Mouse (Mus musculus): ENCODE results near the gene Adamts16. TPM values are rescaled to one million over a fixed set of nuclear protein-coding genes. Genes with fewer than 3 reads are reported as not detected.
"Not testable (repeated sequence)": the region's sequence is repeated elsewhere in the genome, so short reads cannot be mapped to it uniquely, and the experiment has no call there.

Gene Adamts16
- polyA plus RNA-seq, 1 experiment from 2014 or later = 0.11 TPM

- Histone ChIP-seq H3K4me3 (ENCODE audit: low read length) (no peak overlapping the region), H3K4me2 (ENCODE audit: low read depth, low read length) (no peak overlapping the region), H3K4me1 (ENCODE audit: control insufficient read depth, insufficient read depth, low read length) (peaks cover 8% of the 10 kb centered on the region), H3K9ac (ENCODE audit: low read length) (no peak overlapping the region), H3K36me3 (ENCODE audit: control insufficient read depth, insufficient read depth) (no peaks in the 10 kb centered on the region), H3K27me3 (ENCODE audit: control insufficient read depth, insufficient read depth, low read length) (no peaks in the 10 kb centered on the region), H3K9me3 (replicated peaks; ENCODE audit: control insufficient read depth, low read length) (no peaks in the 10 kb centered on the region), H3K27ac (ENCODE audit: low read length) (no peak overlapping the region)
- no peak for ATAC-seq (replicated peaks; ENCODE audit: extremely low read depth, insufficient read depth, low FRiP score)
Observed at GRCm38 (mm10) chr13:70874741-70875140, 33.1 kb upstream of the Adamts16 start.

- 65% methylated on average over 13 of the region's 13 CpGs for WGBS
- H3K4me3 ChIP-seq (ENCODE audit: low read length); H3K27ac ChIP-seq (ENCODE audit: low read length); H3K36me3 ChIP-seq (ENCODE audit: control insufficient read depth, insufficient read depth); ATAC-seq (replicated peaks; ENCODE audit: extremely low read depth, insufficient read depth, low FRiP score); H3K9me3 ChIP-seq (replicated peaks; ENCODE audit: control insufficient read depth, low read length); H3K4me1 ChIP-seq (ENCODE audit: control insufficient read depth, insufficient read depth, low read length); H3K27me3 ChIP-seq (ENCODE audit: control insufficient read depth, insufficient read depth, low read length); H3K4me2 ChIP-seq (ENCODE audit: low read depth, low read length); H3K9ac ChIP-seq (ENCODE audit: low read length): not testable (repeated sequence)
Observed at GRCm38 (mm10) chr13:70873851-70874250, 32.2 kb upstream of the Adamts16 start.

GRCm38 (mm10) chr13:70871049-70871448, 29.4 kb upstream of the Adamts16 start:
- WGBS = 71% methylated on average over 3 of the region's 3 CpGs

DNA sequence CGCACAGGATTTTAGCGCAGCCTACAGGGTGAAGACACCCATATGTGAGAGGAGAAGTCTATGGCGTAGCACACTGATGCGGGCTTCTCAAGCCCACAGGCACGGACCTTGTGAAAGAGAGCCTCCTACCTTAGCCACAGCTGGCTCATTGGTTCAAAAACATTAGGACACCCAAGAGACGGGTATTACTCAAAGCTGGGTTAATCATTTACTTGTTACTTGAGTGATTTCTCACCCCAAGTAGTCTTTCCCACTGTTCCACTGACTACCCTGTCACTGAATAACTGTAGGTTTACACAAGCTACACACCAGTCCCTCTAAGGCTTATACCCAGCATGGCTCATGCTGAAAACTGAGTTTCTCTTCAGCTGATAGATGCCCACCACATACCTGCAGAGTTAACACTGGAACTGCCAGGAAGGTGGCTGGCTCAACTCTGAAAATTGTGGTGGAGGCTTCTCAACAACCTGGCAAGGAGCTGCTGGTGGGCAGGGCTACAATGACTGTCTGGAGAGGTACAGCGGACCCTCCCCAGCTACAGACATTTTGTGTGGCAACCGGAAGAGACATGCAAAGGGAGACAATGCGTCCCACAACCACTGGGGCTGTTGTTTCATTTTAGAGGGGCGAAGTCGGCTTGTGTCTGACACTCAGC, 25.5 kb upstream of the Adamts16 start:
- Histone ChIP-seq H3K27ac (ENCODE audit: low read length) (no peak overlapping the region), H3K4me3 (ENCODE audit: low read length) (no peak overlapping the region), H3K4me1 (ENCODE audit: control insufficient read depth, insufficient read depth, low read length) (no peaks in the 10 kb centered on the region), H3K36me3 (ENCODE audit: control insufficient read depth, insufficient read depth) (no peaks in the 10 kb centered on the region), H3K9me3 (replicated peaks; ENCODE audit: control insufficient read depth, low read length) (no peaks in the 10 kb centered on the region), H3K9ac (ENCODE audit: low read length) (no peak overlapping the region), H3K4me2 (ENCODE audit: low read depth, low read length) (no peak overlapping the region), H3K27me3 (ENCODE audit: control insufficient read depth, insufficient read depth, low read length) (no peaks in the 10 kb centered on the region)
- ATAC-seq (replicated peaks; ENCODE audit: extremely low read depth, insufficient read depth, low FRiP score) = no peak
- 94% methylated on average over 11 of the region's 11 CpGs for WGBS

More at GRCm38 (mm10) chr13:70871049-70871448, 29.4 kb upstream of the Adamts16 start:
- no peak for ATAC-seq (replicated peaks; ENCODE audit: extremely low read depth, insufficient read depth, low FRiP score)
- Histone ChIP-seq H3K27ac (ENCODE audit: low read length) (no peak overlapping the region), H3K9me3 (replicated peaks; ENCODE audit: control insufficient read depth, low read length) (no peaks in the 10 kb centered on the region), H3K4me2 (ENCODE audit: low read depth, low read length) (no peak overlapping the region), H3K4me1 (ENCODE audit: control insufficient read depth, insufficient read depth, low read length) (no peaks in the 10 kb centered on the region), H3K36me3 (ENCODE audit: control insufficient read depth, insufficient read depth) (no peaks in the 10 kb centered on the region), H3K9ac (ENCODE audit: low read length) (no peak overlapping the region), H3K27me3 (ENCODE audit: control insufficient read depth, insufficient read depth, low read length) (no peaks in the 10 kb centered on the region), H3K4me3 (ENCODE audit: low read length) (no peak overlapping the region)

DNA sequence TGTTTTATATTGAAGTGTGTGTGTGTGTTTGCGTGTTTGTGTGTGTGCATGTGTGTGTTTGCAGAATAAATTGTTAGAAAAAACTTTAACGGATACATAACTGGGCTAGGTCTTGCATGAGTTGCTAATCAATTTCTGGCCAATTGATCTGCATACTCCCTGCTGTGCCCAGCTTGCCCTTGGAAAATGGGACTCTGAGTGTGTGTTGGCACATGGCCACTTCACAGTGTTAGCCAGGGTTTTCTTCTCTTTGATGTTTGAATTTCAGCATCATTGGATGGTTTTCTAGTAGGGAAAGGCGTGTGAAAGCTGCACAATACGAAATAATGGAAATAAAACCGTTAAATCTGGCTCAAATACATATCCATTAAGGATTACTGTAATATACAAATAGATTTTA, 24.3 kb upstream of the Adamts16 start:
- Histone ChIP-seq H3K27me3 (ENCODE audit: control insufficient read depth, insufficient read depth, low read length) (no peaks in the 10 kb centered on the region), H3K9me3 (replicated peaks; ENCODE audit: control insufficient read depth, low read length) (no peaks in the 10 kb centered on the region), H3K9ac (ENCODE audit: low read length) (no peak overlapping the region), H3K36me3 (ENCODE audit: control insufficient read depth, insufficient read depth) (no peaks in the 10 kb centered on the region), H3K4me1 (ENCODE audit: control insufficient read depth, insufficient read depth, low read length) (no peaks in the 10 kb centered on the region), H3K27ac (ENCODE audit: low read length) (no peak overlapping the region), H3K4me3 (ENCODE audit: low read length) (no peak overlapping the region), H3K4me2 (ENCODE audit: low read depth, low read length) (no peak overlapping the region)
- WGBS = 88% methylated on average over 5 of the region's 5 CpGs
- no peak for ATAC-seq (replicated peaks; ENCODE audit: extremely low read depth, insufficient read depth, low FRiP score)

DNA sequence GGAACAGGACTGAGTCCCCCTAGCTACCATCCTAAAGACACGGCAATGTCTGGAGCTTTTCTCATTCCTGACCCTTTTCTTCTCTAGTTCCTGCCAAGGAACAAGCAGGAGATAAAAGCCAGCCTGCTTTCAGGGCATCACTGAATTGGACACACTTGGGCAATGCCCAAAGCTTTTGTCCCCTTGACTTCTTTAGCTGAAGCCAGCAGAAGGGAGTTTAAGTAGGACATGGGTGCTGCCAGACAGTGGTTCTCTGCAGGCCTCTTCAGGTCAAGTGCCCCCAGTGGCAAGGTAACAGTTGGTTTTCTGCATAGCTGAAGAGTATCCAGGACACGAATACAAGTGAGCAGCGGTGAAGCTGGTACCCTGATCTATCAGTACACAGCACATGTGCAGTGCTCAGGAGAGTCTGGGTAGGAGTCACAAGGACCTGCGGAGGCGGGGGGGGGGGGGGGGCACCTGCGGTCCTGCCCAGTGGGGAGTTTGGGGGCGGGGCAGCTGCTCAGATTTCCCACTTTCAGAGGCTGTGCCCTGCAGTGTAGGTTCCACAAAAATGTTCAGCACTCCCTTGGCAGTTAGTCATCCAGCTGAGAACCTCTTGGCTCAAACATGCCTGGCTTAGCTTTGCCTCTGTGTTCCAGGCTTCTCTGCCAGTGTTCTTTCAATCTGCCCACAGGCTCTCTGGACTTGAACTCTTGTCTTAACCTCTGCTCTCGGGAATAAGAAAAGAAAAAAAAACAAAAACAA, 20.7 kb upstream of the Adamts16 start:
- no peak for ATAC-seq (replicated peaks; ENCODE audit: extremely low read depth, insufficient read depth, low FRiP score)

GRCm38 (mm10) chr13:70853601-70854000, 12.0 kb upstream of the Adamts16 start:
- H3K4me1 ChIP-seq (ENCODE audit: control insufficient read depth, insufficient read depth, low read length) = no peaks in the 10 kb centered on the region
- no peak for ATAC-seq (replicated peaks; ENCODE audit: extremely low read depth, insufficient read depth, low FRiP score)
- H3K27me3 ChIP-seq (ENCODE audit: control insufficient read depth, insufficient read depth, low read length) = no peaks in the 10 kb centered on the region
- H3K9ac ChIP-seq (ENCODE audit: low read length) = no peak overlapping the region
- no peaks in the 10 kb centered on the region for H3K9me3 ChIP-seq (replicated peaks; ENCODE audit: control insufficient read depth, low read length)
- no peaks in the 10 kb centered on the region for H3K36me3 ChIP-seq (ENCODE audit: control insufficient read depth, insufficient read depth)
- no peak overlapping the region for H3K4me3 ChIP-seq (ENCODE audit: low read length)
- no peak overlapping the region for H3K4me2 ChIP-seq (ENCODE audit: low read depth, low read length)
- H3K27ac ChIP-seq (ENCODE audit: low read length) = no peak overlapping the region

More for the DNA sequence above, 20.7 kb upstream of the Adamts16 start:
- Histone ChIP-seq H3K27me3 (ENCODE audit: control insufficient read depth, insufficient read depth, low read length) (no peaks in the 10 kb centered on the region), H3K36me3 (ENCODE audit: control insufficient read depth, insufficient read depth) (no peaks in the 10 kb centered on the region), H3K27ac (ENCODE audit: low read length) (no peak overlapping the region), H3K4me1 (ENCODE audit: control insufficient read depth, insufficient read depth, low read length) (no peaks in the 10 kb centered on the region), H3K9ac (ENCODE audit: low read length) (no peak overlapping the region), H3K4me2 (ENCODE audit: low read depth, low read length) (no peak overlapping the region), H3K9me3 (replicated peaks; ENCODE audit: control insufficient read depth, low read length) (no peaks in the 10 kb centered on the region), H3K4me3 (ENCODE audit: low read length) (no peak overlapping the region)
- WGBS = 44% methylated on average over 8 of the region's 8 CpGs

- Histone ChIP-seq H3K27ac (ENCODE audit: low read length) (no peak overlapping the region), H3K27me3 (ENCODE audit: control insufficient read depth, insufficient read depth, low read length) (peaks cover 8% of the 10 kb centered on the region), H3K4me3 (ENCODE audit: low read length) (no peak overlapping the region), H3K4me2 (ENCODE audit: low read depth, low read length) (no peak overlapping the region), H3K9me3 (replicated peaks; ENCODE audit: control insufficient read depth, low read length) (no peaks in the 10 kb centered on the region), H3K36me3 (ENCODE audit: control insufficient read depth, insufficient read depth) (no peaks in the 10 kb centered on the region), H3K9ac (ENCODE audit: low read length) (no peak overlapping the region), H3K4me1 (ENCODE audit: control insufficient read depth, insufficient read depth, low read length) (no peaks in the 10 kb centered on the region)
- WGBS = 43% methylated on average over 2 of the region's 2 CpGs
- ATAC-seq (replicated peaks; ENCODE audit: extremely low read depth, insufficient read depth, low FRiP score) = no peak
Observed at GRCm38 (mm10) chr13:70846933-70847332, 5.3 kb upstream of the Adamts16 start.

- H3K36me3 ChIP-seq (ENCODE audit: control insufficient read depth, insufficient read depth) = no peaks in the 10 kb centered on the region
- no peak for ATAC-seq (replicated peaks; ENCODE audit: extremely low read depth, insufficient read depth, low FRiP score)
- no peak overlapping the region for H3K4me2 ChIP-seq (ENCODE audit: low read depth, low read length)
- H3K9ac ChIP-seq (ENCODE audit: low read length) = no peak overlapping the region
- H3K4me3 ChIP-seq (ENCODE audit: low read length) = no peak overlapping the region
- WGBS = 86% methylated on average over 7 of the region's 7 CpGs
- no peaks in the 10 kb centered on the region for H3K4me1 ChIP-seq (ENCODE audit: control insufficient read depth, insufficient read depth, low read length)
- H3K27me3 ChIP-seq (ENCODE audit: control insufficient read depth, insufficient read depth, low read length) = peaks cover 21% of the 10 kb centered on the region
- H3K9me3 ChIP-seq (replicated peaks; ENCODE audit: control insufficient read depth, low read length) = no peaks in the 10 kb centered on the region
- no peak overlapping the region for H3K27ac ChIP-seq (ENCODE audit: low read length)
Observed at GRCm38 (mm10) chr13:70845526-70845925, 3.9 kb upstream of the Adamts16 start.
